Mouse (Mus musculus) CH12.LX (cell line): ENCODE measurements around the gene Tlr9. TPM values are rescaled to one million over a fixed set of nuclear protein-coding genes. Genes with fewer than 3 reads are reported as not detected.

Experiments used
- DNase-seq: peaks from one replicate; pipeline ENCODE4 v3.0.0-alpha.2; 2013; ENCODE audit errors: extremely low read depth
- H3K27ac ChIP-seq: 2 replicates; pipeline ENCODE4 v1.5.1; 2012; ENCODE audit warnings: low read depth, mild to moderate bottlenecking, control low read depth, moderate library complexity; ENCODE audit not compliant: insufficient read depth
- H3K27me3 ChIP-seq: replicated peaks from 2 replicates; pipeline ENCODE3; 2012; ENCODE audit warnings: inconsistent platforms
- H3K36me3 ChIP-seq, 2 experiments: replicated peaks in 1 of 2; 2 replicates each; pipeline versions ENCODE3 to v1.6.1; 2012; ENCODE audit warnings: inconsistent platforms in 1 of 2, low read length in 1 of 2, mild to moderate bottlenecking in 1 of 2, mixed read lengths in 1 of 2, moderate library complexity in 1 of 2; ENCODE audit not compliant: control insufficient read depth in 1 of 2, insufficient read depth in 1 of 2
- H3K4me1 ChIP-seq, 2 experiments: 2 replicates each; pipeline ENCODE4 v1.6.1; 2012; ENCODE audit warnings: inconsistent platforms in 1 of 2, moderate library complexity in 1 of 2; ENCODE audit not compliant: insufficient read depth in 2 of 2, control insufficient read depth in 1 of 2
- H3K4me2 ChIP-seq: 2 replicates; pipeline ENCODE4 v1.6.1; 2012; ENCODE audit warnings: low read depth, mild to moderate bottlenecking, control low read depth; ENCODE audit not compliant: poor library complexity, insufficient read depth, severe bottlenecking
- H3K4me3 ChIP-seq, 3 experiments: fragments of 150-350 bp in 1 of 3; sonication (generic) in 1 of 3; replicated peaks in 1 of 3; 2 replicates each; pipeline versions ENCODE3 to v1.5.1; 2011 to 2012; ENCODE audit warnings: low read depth in 2 of 3, low read length in 2 of 3, mild to moderate bottlenecking in 2 of 3, moderate library complexity in 2 of 3, control low read depth in 1 of 3, improper control_type of control experiment in 1 of 3, inconsistent platforms in 1 of 3, mixed read lengths in 1 of 3; ENCODE audit not compliant: poor library complexity in 1 of 3
- H3K79me2 ChIP-seq: replicated peaks from 2 replicates; pipeline ENCODE4 v1.6.1; 2012; ENCODE audit warnings: mild to moderate bottlenecking, moderate library complexity; ENCODE audit not compliant: control insufficient read depth, poor library complexity, insufficient read depth, severe bottlenecking; ENCODE audit errors: extremely low read depth
- H3K9ac ChIP-seq: 2 replicates; pipeline ENCODE4 v1.6.1; 2012; ENCODE audit warnings: low read depth, mild to moderate bottlenecking, control low read depth, moderate library complexity; ENCODE audit not compliant: insufficient read depth
- H3K9me3 ChIP-seq: replicated peaks from 2 replicates; pipeline ENCODE3; 2012; ENCODE audit warnings: low read length, inconsistent platforms, mixed read lengths
- BHLHE40 ChIP-seq: IDR thresholded peaks from 2 replicates; pipeline ENCODE4 v1.6.1; 2011; ENCODE audit warnings: mild to moderate bottlenecking, low read depth, low read length, improper control_type of control experiment
- CHD2 ChIP-seq: IDR thresholded peaks from 2 replicates; pipeline ENCODE4 v1.6.1; 2011; ENCODE audit warnings: low read length, improper control_type of control experiment
- ELF1 ChIP-seq: IDR thresholded peaks from 2 replicates; pipeline ENCODE4 v1.6.1; 2014; ENCODE audit warnings: low read depth, mild to moderate bottlenecking, inconsistent platforms, low read length, improper control_type of control experiment
- GABPA ChIP-seq: IDR thresholded peaks from 2 replicates; pipeline ENCODE4 v1.6.1; 2012; ENCODE audit warnings: low read depth, low read length, improper control_type of control experiment, inconsistent platforms; ENCODE audit not compliant: insufficient replicate concordance
- HCFC1 ChIP-seq: IDR thresholded peaks from 2 replicates; pipeline ENCODE4 v1.6.1; 2012; ENCODE audit warnings: low read depth, mild to moderate bottlenecking, inconsistent platforms, low read length, improper control_type of control experiment
- KAT2A ChIP-seq: IDR thresholded peaks from 2 replicates; pipeline ENCODE4 v1.6.1; 2012; ENCODE audit warnings: low read length, improper control_type of control experiment, inconsistent platforms; ENCODE audit not compliant: insufficient replicate concordance
- MAZ ChIP-seq: IDR thresholded peaks from 2 replicates; pipeline ENCODE4 v1.6.1; 2012; ENCODE audit warnings: low read depth, mild to moderate bottlenecking, inconsistent platforms, low read length, improper control_type of control experiment, moderate library complexity
- MXI1 ChIP-seq: IDR thresholded peaks from 2 replicates; pipeline ENCODE4 v1.6.1; 2011; ENCODE audit warnings: mild to moderate bottlenecking, low read depth, low read length, improper control_type of control experiment
- MYC ChIP-seq: IDR thresholded peaks from 2 replicates; pipeline ENCODE4 v1.6.1; 2011; ENCODE audit warnings: low read depth, mild to moderate bottlenecking, improper control_type of control experiment, low read length
- PAX5 ChIP-seq: IDR thresholded peaks from 2 replicates; pipeline ENCODE4 v1.6.1; 2012; ENCODE audit warnings: low read length, inconsistent platforms, mixed read lengths
- POLR2A ChIP-seq: IDR thresholded peaks from 2 replicates; pipeline ENCODE4 v1.6.1; 2011; ENCODE audit warnings: low read depth, mild to moderate bottlenecking, improper control_type of control experiment, low read length
- SMC3 ChIP-seq: IDR thresholded peaks from 2 replicates; pipeline ENCODE4 v1.6.1; 2011; ENCODE audit warnings: low read depth, low read length, improper control_type of control experiment
- UBTF ChIP-seq: IDR thresholded peaks from 2 replicates; pipeline ENCODE4 v1.6.1; 2012; ENCODE audit warnings: low read depth, mild to moderate bottlenecking, inconsistent platforms, low read length, improper control_type of control experiment, moderate library complexity
- ZNF384 ChIP-seq: IDR thresholded peaks from 2 replicates; pipeline ENCODE4 v1.6.1; 2012; ENCODE audit warnings: low read depth, low read length, improper control_type of control experiment, inconsistent platforms
- dilution Hi-C: fragments of 300-500 bp; cut with MboI; formaldehyde crosslinking; loops from 2 replicates; pipeline ENCODE4 v1.14.3; 2020; ENCODE audit warnings: low sequenced_read_pairs; ENCODE audit not compliant: extremely low pct_unique_long_range_greater_than_20kb, extremely low pct_ligation_motif_present
- in situ Hi-C: fragments of 300-500 bp; cut with MboI; formaldehyde crosslinking; loops from 3 replicates; pipeline ENCODE4 v1.14.3; 2019; ENCODE audit warnings: low sequenced_read_pairs, low pct_ligation_motif_present, low pct_unique_long_range_greater_than_20kb, mixed read lengths
- polyA plus RNA-seq: library from polyadenylated mRNA; unstranded; fragments of >175 nt; gene quantifications from 2 replicates; pipeline ENCODE4 v1.2.1, GENCODE M21; 2012; ENCODE audit warnings: low read depth; ENCODE audit not compliant: insufficient read length
- total RNA-seq, 2 experiments: library from RNA; depleted of rRNA; stranded (reverse); fragments of 300-350 nt in 1 of 2; fragments of >200 nt in 1 of 2; gene quantifications; 2 replicates each; pipeline ENCODE4 v1.2.3; 2012 to 2014

Gene Tlr9
- total and polyA plus RNA-seq, 3 experiments: 1.0 to 12.5 (median 1.4) TPM

GRCm38 (mm10) chr9:106266936-106267657, 44.7 kb downstream of the Tlr9 start:
- Histone ChIP-seq H3K9me3 (no peaks in the 10 kb centered on the region), H3K27me3 (peaks cover 3% of the 10 kb centered on the region), H3K27ac (no peak overlapping the region), H3K36me3 (no peaks in the 10 kb centered on the region), H3K4me2 (no peak overlapping the region)
- no peak for DNase-seq
- TF ChIP-seq HCFC1 (no peak), KAT2A (no peak), ELF1 (no peak), GABPA (no peak)
- TF ChIP-seq, all 38 proteins: peak for 0
- Histone ChIP-seq H3K4me3 (no peak overlapping the region), H3K79me2 (no peaks in the 10 kb centered on the region), H3K4me1 (peaks cover 12 to 27% of the 10 kb centered on the region in 2 experiments), H3K9ac (no peak overlapping the region)
- dilution Hi-C loops: no loop called here
- in situ Hi-C loops: no loop called here

- TF ChIP-seq HCFC1 (no peak), POLR2A (no peak), SMC3 (no peak), CHD2 (no peak), MXI1 (no peak)
- dilution Hi-C loops: no loop called here
- DNase-seq: no peak
- H3K27me3 ChIP-seq: peaks cover 3% of the 10 kb centered on the region
- no peak overlapping the region for H3K9ac ChIP-seq
- H3K79me2 ChIP-seq: no peaks in the 10 kb centered on the region
- no peaks in the 10 kb centered on the region for H3K9me3 ChIP-seq
- in situ Hi-C loops: no loop called here
- H3K36me3 ChIP-seq: no peaks in the 10 kb centered on the region
- H3K4me1 ChIP-seq: peaks cover 12 to 29% of the 10 kb centered on the region in 2 experiments
- H3K4me2 ChIP-seq: no peak overlapping the region
- no peak overlapping the region for H3K27ac ChIP-seq
- no peak overlapping the region for H3K4me3 ChIP-seq
Measured at GRCm38 (mm10) chr9:106268421-106268820, 46.0 kb downstream of the Tlr9 start.

GRCm38 (mm10) chr9:106269076-106269788, 46.8 kb downstream of the Tlr9 start:
- Histone ChIP-seq H3K9ac (no peak overlapping the region), H3K4me1 (peaks cover 17 to 36% of the 10 kb centered on the region in 2 experiments), H3K9me3 (no peaks in the 10 kb centered on the region), H3K27me3 (peaks cover 3% of the 10 kb centered on the region), H3K4me2 (no peak overlapping the region), H3K79me2 (no peaks in the 10 kb centered on the region), H3K36me3 (no peaks in the 10 kb centered on the region), H3K4me3 (no peak overlapping the region), H3K27ac (no peak overlapping the region)
- no peak for DNase-seq
- in situ Hi-C loops: no loop called here
- dilution Hi-C loops: no loop called here
- TF ChIP-seq PAX5 (no peak), BHLHE40 (no peak), UBTF (no peak), MAZ (no peak), KAT2A (no peak), MYC (no peak), ZNF384 (no peak)
